Mouse (Mus musculus): ENCODE data around the gene Gsdme. TPM values are rescaled to one million over a fixed set of nuclear protein-coding genes. Genes with fewer than 3 reads are reported as not detected.

Gsdme gene
- polyA plus RNA-seq, 1 experiment from 2014 or later: 89.6 TPM

GRCm38 (mm10) chr6:50220863-50221262 lies 42.8 kb downstream of the Gsdme start:
- ATAC-seq: no peak
- H3K27ac ChIP-seq (ENCODE audit: low read length): no peak overlapping the region
- no peak overlapping the region for H3K9ac ChIP-seq (ENCODE audit: low read depth, low read length)
- H3K4me2 ChIP-seq (ENCODE audit: low read length): no peak overlapping the region
- H3K36me3 ChIP-seq (ENCODE audit: control insufficient read depth, insufficient read depth, low read length): no peaks in the 10 kb centered on the region
- no peaks in the 10 kb centered on the region for H3K9me3 ChIP-seq (replicated peaks; ENCODE audit: control insufficient read depth, low read length, poor library complexity, severe bottlenecking)
- 52% methylated on average over 6 of the region's 6 CpGs for WGBS
- no peaks in the 10 kb centered on the region for H3K4me1 ChIP-seq (ENCODE audit: control insufficient read depth, insufficient read depth, low read length)
- no peak overlapping the region for H3K4me3 ChIP-seq (ENCODE audit: low read depth, low read length)
- no peaks in the 10 kb centered on the region for H3K27me3 ChIP-seq (ENCODE audit: control insufficient read depth, insufficient read depth, low read depth, low read length)

GRCm38 (mm10) chr6:50219066-50219465 lies 44.6 kb downstream of the Gsdme start:
- Histone ChIP-seq H3K4me3 (ENCODE audit: low read depth, low read length) (no peak overlapping the region), H3K4me1 (ENCODE audit: control insufficient read depth, insufficient read depth, low read length) (no peaks in the 10 kb centered on the region), H3K27me3 (ENCODE audit: control insufficient read depth, insufficient read depth, low read depth, low read length) (no peaks in the 10 kb centered on the region), H3K27ac (ENCODE audit: low read length) (no peak overlapping the region), H3K9ac (ENCODE audit: low read depth, low read length) (no peak overlapping the region), H3K4me2 (ENCODE audit: low read length) (no peak overlapping the region), H3K36me3 (ENCODE audit: control insufficient read depth, insufficient read depth, low read length) (no peaks in the 10 kb centered on the region), H3K9me3 (replicated peaks; ENCODE audit: control insufficient read depth, low read length, poor library complexity, severe bottlenecking) (no peaks in the 10 kb centered on the region)
- no peak for ATAC-seq
- 95% methylated on average over 6 of the region's 6 CpGs for WGBS

GRCm38 (mm10) chr6:50218628-50219027 lies 45.0 kb downstream of the Gsdme start:
- 70% methylated on average over 3 of the region's 3 CpGs for WGBS
- Histone ChIP-seq H3K36me3 (ENCODE audit: control insufficient read depth, insufficient read depth, low read length) (no peaks in the 10 kb centered on the region), H3K27me3 (ENCODE audit: control insufficient read depth, insufficient read depth, low read depth, low read length) (no peaks in the 10 kb centered on the region), H3K4me2 (ENCODE audit: low read length) (no peak overlapping the region), H3K4me3 (ENCODE audit: low read depth, low read length) (no peak overlapping the region), H3K9me3 (replicated peaks; ENCODE audit: control insufficient read depth, low read length, poor library complexity, severe bottlenecking) (no peaks in the 10 kb centered on the region), H3K9ac (ENCODE audit: low read depth, low read length) (no peak overlapping the region), H3K27ac (ENCODE audit: low read length) (no peak overlapping the region), H3K4me1 (ENCODE audit: control insufficient read depth, insufficient read depth, low read length) (no peaks in the 10 kb centered on the region)
- ATAC-seq: no peak

- Histone ChIP-seq H3K36me3 (ENCODE audit: control insufficient read depth, insufficient read depth, low read length) (no peaks in the 10 kb centered on the region; the same call in 1 of the 2 replicates), H3K9me3 (replicated peaks; ENCODE audit: control insufficient read depth, low read length, poor library complexity, severe bottlenecking) (no peaks in the 10 kb centered on the region), H3K9ac (ENCODE audit: low read depth, low read length) (no peak overlapping the region), H3K27ac (ENCODE audit: low read length) (no peak overlapping the region), H3K27me3 (ENCODE audit: control insufficient read depth, insufficient read depth, low read depth, low read length) (no peaks in the 10 kb centered on the region), H3K4me1 (ENCODE audit: control insufficient read depth, insufficient read depth, low read length) (no peaks in the 10 kb centered on the region), H3K4me3 (ENCODE audit: low read depth, low read length) (no peak overlapping the region), H3K4me2 (ENCODE audit: low read length) (no peak overlapping the region)
- WGBS: 92% methylated on average over 4 of the region's 4 CpGs
- no peak for ATAC-seq
Measured at GRCm38 (mm10) chr6:50215986-50216385, 47.7 kb downstream of the Gsdme start.

DNA sequence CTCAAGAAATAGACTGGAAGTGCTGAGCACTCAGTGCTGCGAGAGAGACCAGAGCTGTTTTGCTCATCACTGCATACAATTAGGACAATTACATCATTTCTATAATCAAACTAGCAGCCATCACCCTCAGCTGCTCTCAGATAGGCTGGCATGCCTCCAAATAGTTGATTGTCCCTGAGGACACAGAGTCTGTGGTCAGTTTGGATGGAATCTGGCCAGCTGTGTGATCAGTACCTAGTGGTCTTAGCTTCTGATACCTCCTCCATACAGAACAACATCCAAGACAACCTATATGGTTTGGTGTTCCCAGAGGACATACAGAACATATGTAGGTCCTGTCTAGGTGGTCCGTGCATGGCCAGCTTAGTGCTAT lies 48.3 kb downstream of the Gsdme start:
- Histone ChIP-seq H3K4me2 (ENCODE audit: low read length) (no peak overlapping the region), H3K36me3 (ENCODE audit: control insufficient read depth, insufficient read depth, low read length) (no peaks in the 10 kb centered on the region; the same call in 1 of the 2 replicates), H3K4me3 (ENCODE audit: low read depth, low read length) (no peak overlapping the region), H3K9ac (ENCODE audit: low read depth, low read length) (no peak overlapping the region), H3K27ac (ENCODE audit: low read length) (no peak overlapping the region), H3K4me1 (ENCODE audit: control insufficient read depth, insufficient read depth, low read length) (no peaks in the 10 kb centered on the region), H3K9me3 (replicated peaks; ENCODE audit: control insufficient read depth, low read length, poor library complexity, severe bottlenecking) (no peaks in the 10 kb centered on the region), H3K27me3 (ENCODE audit: control insufficient read depth, insufficient read depth, low read depth, low read length) (no peaks in the 10 kb centered on the region)
- no peak for ATAC-seq
- whole genome bisulfite sequencing: 88% methylated on average over 2 of the region's 2 CpGs

DNA sequence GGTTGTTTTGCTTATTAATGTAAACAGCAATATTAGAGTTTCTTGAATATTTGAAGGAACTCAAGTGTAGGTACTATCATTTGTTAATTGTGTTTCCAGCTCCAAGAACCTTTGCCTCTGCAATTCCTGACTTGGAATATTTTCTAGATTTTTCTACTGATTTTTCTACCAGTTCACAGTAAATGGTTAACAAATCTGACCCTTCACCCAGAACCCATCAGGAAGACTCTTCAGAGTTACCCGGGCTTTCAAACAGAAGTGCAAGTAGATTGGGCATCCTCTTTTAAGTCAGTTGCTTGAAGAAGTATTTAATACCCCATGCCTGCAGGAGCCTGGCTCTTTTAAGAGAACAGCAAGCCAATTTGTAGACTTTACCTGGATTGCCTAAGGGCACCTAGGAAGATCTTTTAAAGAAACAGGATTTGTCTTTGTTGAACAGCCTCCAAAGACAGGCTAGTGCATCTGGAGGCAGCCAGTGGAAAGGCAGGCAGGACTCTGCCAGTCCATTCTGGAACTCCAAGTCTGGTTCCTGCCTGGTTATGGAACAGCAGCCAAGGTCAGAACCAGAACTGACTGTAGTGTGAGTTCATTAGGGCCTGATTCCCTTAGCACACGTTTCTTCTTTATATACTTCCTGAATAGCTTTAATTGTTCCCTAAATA lies 48.8 kb downstream of the Gsdme start:
- no peak overlapping the region for H3K4me2 ChIP-seq (ENCODE audit: low read length)
- no peak overlapping the region for H3K9ac ChIP-seq (ENCODE audit: low read depth, low read length)
- H3K27me3 ChIP-seq (ENCODE audit: control insufficient read depth, insufficient read depth, low read depth, low read length): no peaks in the 10 kb centered on the region
- 59% methylated on average over 2 of the region's 2 CpGs for WGBS
- H3K4me3 ChIP-seq (ENCODE audit: low read depth, low read length): no peak overlapping the region
- no peaks in the 10 kb centered on the region; the same call in 1 of the 2 replicates for H3K36me3 ChIP-seq (ENCODE audit: control insufficient read depth, insufficient read depth, low read length)
- no peaks in the 10 kb centered on the region for H3K4me1 ChIP-seq (ENCODE audit: control insufficient read depth, insufficient read depth, low read length)
- H3K27ac ChIP-seq (ENCODE audit: low read length): no peak overlapping the region
- ATAC-seq: no peak
- no peaks in the 10 kb centered on the region for H3K9me3 ChIP-seq (replicated peaks; ENCODE audit: control insufficient read depth, low read length, poor library complexity, severe bottlenecking)

GRCm38 (mm10) chr6:50205093-50205492 lies 58.6 kb downstream of the Gsdme start:
- ATAC-seq: no peak
- Histone ChIP-seq H3K9ac (ENCODE audit: low read depth, low read length) (no peak overlapping the region), H3K4me1 (ENCODE audit: control insufficient read depth, insufficient read depth, low read length) (no peaks in the 10 kb centered on the region), H3K36me3 (ENCODE audit: control insufficient read depth, insufficient read depth, low read length) (no peaks in the 10 kb centered on the region; the same call in 1 of the 2 replicates), H3K27me3 (ENCODE audit: control insufficient read depth, insufficient read depth, low read depth, low read length) (no peaks in the 10 kb centered on the region), H3K4me3 (ENCODE audit: low read depth, low read length) (no peak overlapping the region), H3K27ac (ENCODE audit: low read length) (no peak overlapping the region), H3K9me3 (replicated peaks; ENCODE audit: control insufficient read depth, low read length, poor library complexity, severe bottlenecking) (no peaks in the 10 kb centered on the region), H3K4me2 (ENCODE audit: low read length) (no peak overlapping the region)
- WGBS: 95% methylated on average over 4 of the region's 4 CpGs

DNA sequence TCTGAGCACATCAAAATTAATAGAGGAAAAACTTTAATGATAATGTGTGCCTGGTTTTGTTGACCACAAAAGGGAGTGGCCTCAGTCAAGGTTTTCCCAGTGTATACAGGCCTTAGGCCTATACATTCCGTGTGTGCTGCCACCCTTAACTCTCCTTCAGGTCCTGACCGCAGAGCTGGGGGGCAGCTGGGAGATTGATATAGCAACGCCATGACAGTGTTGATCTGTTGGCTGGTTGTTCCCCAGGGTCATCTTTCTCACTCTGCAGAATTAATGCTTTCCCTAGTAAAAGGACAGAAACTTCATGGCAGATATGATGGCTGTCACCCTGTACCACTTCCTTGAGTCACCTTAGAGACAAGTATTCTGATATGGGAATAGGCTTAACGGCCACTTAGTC lies 59.3 kb downstream of the Gsdme start:
- no peak overlapping the region for H3K4me2 ChIP-seq (ENCODE audit: low read length)
- no peak overlapping the region for H3K27ac ChIP-seq (ENCODE audit: low read length)
- H3K36me3 ChIP-seq (ENCODE audit: control insufficient read depth, insufficient read depth, low read length): no peaks in the 10 kb centered on the region; the same call in 1 of the 2 replicates
- no peak for ATAC-seq
- H3K4me1 ChIP-seq (ENCODE audit: control insufficient read depth, insufficient read depth, low read length): no peaks in the 10 kb centered on the region
- H3K27me3 ChIP-seq (ENCODE audit: control insufficient read depth, insufficient read depth, low read depth, low read length): no peaks in the 10 kb centered on the region
- no peak overlapping the region for H3K9ac ChIP-seq (ENCODE audit: low read depth, low read length)
- no peak overlapping the region for H3K4me3 ChIP-seq (ENCODE audit: low read depth, low read length)
- H3K9me3 ChIP-seq (replicated peaks; ENCODE audit: control insufficient read depth, low read length, poor library complexity, severe bottlenecking): no peaks in the 10 kb centered on the region
- 83% methylated on average over 4 of the region's 4 CpGs for WGBS

- no peak overlapping the region for H3K4me3 ChIP-seq (ENCODE audit: low read depth, low read length)
- no peak for ATAC-seq
- no peak overlapping the region for H3K9ac ChIP-seq (ENCODE audit: low read depth, low read length)
- WGBS: 90% methylated on average over 5 of the region's 5 CpGs
- H3K27ac ChIP-seq (ENCODE audit: low read length): no peak overlapping the region
- no peaks in the 10 kb centered on the region for H3K4me1 ChIP-seq (ENCODE audit: control insufficient read depth, insufficient read depth, low read length)
- no peaks in the 10 kb centered on the region for H3K27me3 ChIP-seq (ENCODE audit: control insufficient read depth, insufficient read depth, low read depth, low read length)
- H3K9me3 ChIP-seq (replicated peaks; ENCODE audit: control insufficient read depth, low read length, poor library complexity, severe bottlenecking): no peaks in the 10 kb centered on the region
- no peak overlapping the region for H3K4me2 ChIP-seq (ENCODE audit: low read length)
- H3K36me3 ChIP-seq (ENCODE audit: control insufficient read depth, insufficient read depth, low read length): peaks cover 3% of the 10 kb centered on the region; the same call in 1 of the 2 replicates
Measured at GRCm38 (mm10) chr6:50193851-50194250, 69.8 kb downstream of the Gsdme start.

All from midbrain, embryonic 16.5 days (tissue).